Mouse (Mus musculus) kidney, adult 2 months (tissue): ENCODE results near the gene Lmo4. TPM values are rescaled to one million over a fixed set of nuclear protein-coding genes. Genes with fewer than 3 reads are reported as not detected.

ENCODE experiments used
- DNase-seq: peaks from one replicate; pipeline ENCODE4 v3.0.0; 2021
- H3K27ac ChIP-seq: fragments of 200-500 bp; 2 replicates; pipeline ENCODE4 v1.5.1; 2012; ENCODE audit warnings: low read depth, low read length, control low read depth, inconsistent platforms; ENCODE audit not compliant: insufficient read depth
- H3K27me3 ChIP-seq: fragments of 200-500 bp; replicated peaks from 2 replicates; pipeline ENCODE4 v1.6.1; 2012; ENCODE audit warnings: mild to moderate bottlenecking, moderate library complexity, low read length, inconsistent platforms; ENCODE audit not compliant: control insufficient read depth, insufficient read depth
- H3K36me3 ChIP-seq: fragments of 200-500 bp; 2 replicates; pipeline ENCODE4 v1.6.1; 2012; ENCODE audit warnings: mild to moderate bottlenecking, moderate library complexity, low read length, inconsistent platforms; ENCODE audit not compliant: control insufficient read depth, insufficient read depth
- H3K4me1 ChIP-seq: fragments of 200-500 bp; 2 replicates; pipeline ENCODE4 v1.6.1; 2011; ENCODE audit warnings: low read length; ENCODE audit not compliant: control insufficient read depth, insufficient read depth
- H3K4me3 ChIP-seq: fragments of 200-500 bp; 2 replicates; pipeline ENCODE4 v1.5.1; 2011; ENCODE audit warnings: mild to moderate bottlenecking, low read depth, low read length, control low read depth; ENCODE audit not compliant: insufficient read depth
- CTCF ChIP-seq: fragments of 200-500 bp; conservative IDR thresholded peaks from 2 replicates; pipeline ENCODE4 v1.5.1; 2011; ENCODE audit warnings: low read depth, mild to moderate bottlenecking, control low read depth, low read length, moderate library complexity, mixed read lengths; ENCODE audit not compliant: insufficient read depth, insufficient read length
- POLR2A ChIP-seq: fragments of 200-500 bp; IDR thresholded peaks from one replicate; pipeline ENCODE4 v1.6.1; 2011; ENCODE audit warnings: low read depth, low read length, control low read depth
- WGBS: fragments of 180-500 bp; shearing (Covaris S2); methylation state at CpG from one replicate; pipeline ENCODE4 v1.1.7; 2018; 5-methylcytosine and 5-hydroxymethylcytosine counted together
- polyA plus RNA-seq: library from polyadenylated mRNA; depleted of rRNA; stranded (reverse); fragments of >200 nt; gene quantifications from 2 replicates; pipeline ENCODE4 v1.2.3, GENCODE M21; 2012

Gene Lmo4
- polyA plus RNA-seq, 1 experiment: 108 TPM

DNA sequence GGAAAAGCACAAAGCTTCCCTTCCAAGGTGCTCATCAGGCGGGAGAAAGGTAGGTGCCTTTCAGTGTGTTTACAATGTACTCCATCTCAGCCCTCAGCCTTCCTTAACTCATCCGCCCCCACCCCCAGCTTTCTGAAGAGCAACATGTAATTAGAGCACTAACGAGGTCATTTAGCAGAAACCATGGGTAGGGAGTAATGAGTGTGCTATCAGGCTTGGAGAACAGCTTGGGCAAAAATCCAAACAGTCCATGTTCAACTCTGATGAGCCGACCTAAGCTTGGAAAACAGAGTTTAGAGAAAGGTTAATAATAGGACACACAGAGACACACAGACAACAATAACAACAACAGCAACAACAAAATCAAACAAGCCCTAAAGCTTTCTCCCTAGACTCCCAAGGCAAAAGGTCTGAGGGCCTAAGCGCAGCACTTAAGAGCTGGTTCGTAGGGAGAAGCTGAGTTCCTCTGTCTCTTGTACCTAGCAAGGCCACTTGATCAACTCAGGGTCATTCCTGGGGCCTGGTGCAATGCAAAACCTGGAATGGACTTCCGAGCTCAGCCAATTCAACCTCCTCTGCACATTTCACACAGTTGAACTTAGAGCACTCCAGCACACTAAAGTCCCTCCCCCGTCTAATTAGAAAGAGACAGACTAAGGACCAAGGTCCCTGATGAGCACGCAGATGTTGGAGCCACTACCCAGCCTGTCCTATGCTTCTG lies 40.2 kb downstream of the Lmo4 start:
- TF ChIP-seq POLR2A (no peak), CTCF (no peak)
- WGBS: 45% methylated on average over 9 of the region's 9 CpGs
- H3K36me3 ChIP-seq: no peaks in the 10 kb centered on the region
- DNase-seq: peak; percentile 85
- H3K27me3 ChIP-seq: no peaks in the 10 kb centered on the region
- no peak overlapping the region for H3K4me3 ChIP-seq
- peaks cover 15% of the 10 kb centered on the region for H3K4me1 ChIP-seq
- peak overlapping the region; percentile 90 for H3K27ac ChIP-seq

DNA sequence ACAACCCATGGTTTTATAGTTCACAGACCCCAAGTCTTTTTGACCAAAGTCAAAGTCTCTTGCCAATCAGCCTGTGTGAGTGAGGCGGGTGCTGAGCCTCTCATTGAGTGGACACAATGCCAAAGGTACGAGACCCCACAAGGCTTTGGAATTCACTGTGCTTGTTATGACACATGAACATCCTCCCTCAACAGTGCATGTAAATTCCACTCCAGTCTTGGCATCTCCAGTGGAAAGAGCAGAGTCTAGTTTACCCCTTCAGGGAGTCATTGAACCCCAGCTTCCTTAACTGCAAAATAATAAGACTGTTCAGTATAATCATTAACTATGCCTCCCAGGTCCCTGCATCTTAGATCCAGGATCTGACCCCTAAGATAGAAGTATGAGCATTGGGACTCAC lies 41.3 kb downstream of the Lmo4 start:
- no peak for TF ChIP-seq CTCF
- no peak for TF ChIP-seq POLR2A
- H3K4me3 ChIP-seq: no peak overlapping the region
- no peaks in the 10 kb centered on the region for H3K27me3 ChIP-seq
- WGBS: 54% methylated on average over 2 of the region's 2 CpGs
- peak; percentile 85 for DNase-seq
- H3K36me3 ChIP-seq: no peaks in the 10 kb centered on the region
- peaks cover 15% of the 10 kb centered on the region for H3K4me1 ChIP-seq
- no peak overlapping the region for H3K27ac ChIP-seq

DNA sequence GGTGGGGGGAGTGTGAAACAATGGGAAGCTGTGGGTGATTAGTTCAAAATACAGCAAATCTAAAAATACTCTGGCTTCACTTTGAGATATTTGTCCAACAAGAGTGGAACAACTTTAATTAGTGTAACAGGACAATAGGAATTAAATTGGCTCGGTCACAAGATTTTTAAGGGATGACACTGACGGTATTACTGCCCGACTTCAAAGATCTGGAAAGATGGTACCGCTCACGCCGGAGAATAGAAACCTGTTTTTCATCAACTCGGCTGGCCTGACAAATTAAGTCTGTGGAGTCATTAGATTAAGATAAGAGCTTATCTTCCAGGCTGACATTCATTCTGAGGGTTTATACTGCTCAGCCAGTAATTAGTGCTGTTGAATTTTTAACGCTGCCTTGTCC lies 42.9 kb downstream of the Lmo4 start:
- Histone ChIP-seq H3K27ac (no peak overlapping the region), H3K4me1 (peaks cover 15% of the 10 kb centered on the region), H3K4me3 (no peak overlapping the region), H3K27me3 (no peaks in the 10 kb centered on the region), H3K36me3 (no peaks in the 10 kb centered on the region)
- no peak for DNase-seq
- 69% methylated on average over 8 of the region's 8 CpGs for WGBS
- TF ChIP-seq CTCF (no peak), POLR2A (no peak)

DNA sequence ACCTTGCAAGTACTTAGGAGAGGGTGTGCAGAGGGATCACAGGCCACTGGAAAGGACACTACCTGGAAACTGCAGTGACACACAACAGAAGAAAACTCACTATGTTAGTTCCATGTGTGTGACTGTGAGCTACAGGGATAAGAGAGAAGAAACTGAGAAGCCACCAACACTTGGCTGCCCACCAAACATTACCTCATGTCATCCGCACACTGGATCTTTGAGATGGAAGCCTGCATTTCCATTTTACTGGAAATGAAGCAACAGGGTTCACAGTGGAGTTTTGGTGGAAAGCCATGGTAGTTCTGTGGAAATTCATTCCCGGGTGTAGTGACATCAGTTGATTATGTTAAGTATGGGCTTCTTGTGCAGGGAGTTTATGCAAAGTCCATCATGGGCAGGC lies 43.8 kb downstream of the Lmo4 start:
- TF ChIP-seq POLR2A (no peak), CTCF (no peak)
- DNase-seq: no peak
- H3K27me3 ChIP-seq: no peaks in the 10 kb centered on the region
- H3K4me3 ChIP-seq: no peak overlapping the region
- no peak overlapping the region for H3K27ac ChIP-seq
- peaks cover 15% of the 10 kb centered on the region for H3K4me1 ChIP-seq
- WGBS: 89% methylated on average over 2 of the region's 2 CpGs
- no peaks in the 10 kb centered on the region for H3K36me3 ChIP-seq

DNA sequence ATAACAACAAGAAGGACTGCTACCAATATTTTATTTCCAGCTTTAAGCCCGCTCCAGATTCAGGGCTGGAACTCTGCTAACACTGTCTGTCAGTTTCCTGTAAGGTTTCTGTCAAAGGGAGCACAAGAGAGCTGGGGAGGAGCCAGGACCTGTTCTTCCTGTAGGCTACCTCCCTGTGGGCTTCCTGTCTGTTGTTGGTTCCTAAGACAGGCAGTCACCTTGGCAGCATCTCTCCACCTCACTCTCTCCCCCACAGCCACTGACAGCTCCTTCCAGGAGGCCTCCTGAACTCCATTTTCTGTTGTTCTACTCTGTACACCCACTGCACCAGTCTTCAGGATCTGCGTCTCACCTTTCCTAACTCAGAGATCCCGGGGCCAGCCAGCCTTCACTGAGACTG lies 49.3 kb downstream of the Lmo4 start:
- Histone ChIP-seq H3K27ac (no peak overlapping the region), H3K27me3 (no peaks in the 10 kb centered on the region), H3K4me1 (no peaks in the 10 kb centered on the region), H3K4me3 (no peak overlapping the region), H3K36me3 (no peaks in the 10 kb centered on the region)
- TF ChIP-seq CTCF (no peak), POLR2A (no peak)
- no peak for DNase-seq
- 72% methylated on average over 3 of the region's 3 CpGs for WGBS

DNA sequence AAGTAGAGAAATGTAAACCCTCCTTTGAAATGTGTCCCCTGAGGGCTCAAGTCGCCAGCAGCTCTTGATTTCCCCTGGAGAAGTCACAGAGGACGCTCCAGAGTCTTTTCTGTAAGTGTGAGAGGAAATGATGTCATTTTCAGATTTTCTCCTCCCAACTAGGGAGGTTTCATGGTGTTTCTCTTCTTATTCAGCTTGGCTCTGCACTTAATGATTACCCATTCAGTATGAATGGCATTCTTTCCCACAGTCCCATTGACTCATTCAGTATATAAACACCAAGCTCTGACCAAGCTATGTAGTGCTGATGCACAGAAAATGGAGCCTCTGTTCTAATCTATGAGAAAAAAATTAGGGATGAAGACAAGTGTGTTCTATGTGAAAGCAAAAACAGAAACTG lies 51.6 kb downstream of the Lmo4 start:
- WGBS: 54% methylated on average over 2 of the region's 2 CpGs
- TF ChIP-seq POLR2A: no peak
- no peak for TF ChIP-seq CTCF
- H3K4me1 ChIP-seq: no peaks in the 10 kb centered on the region

DNA sequence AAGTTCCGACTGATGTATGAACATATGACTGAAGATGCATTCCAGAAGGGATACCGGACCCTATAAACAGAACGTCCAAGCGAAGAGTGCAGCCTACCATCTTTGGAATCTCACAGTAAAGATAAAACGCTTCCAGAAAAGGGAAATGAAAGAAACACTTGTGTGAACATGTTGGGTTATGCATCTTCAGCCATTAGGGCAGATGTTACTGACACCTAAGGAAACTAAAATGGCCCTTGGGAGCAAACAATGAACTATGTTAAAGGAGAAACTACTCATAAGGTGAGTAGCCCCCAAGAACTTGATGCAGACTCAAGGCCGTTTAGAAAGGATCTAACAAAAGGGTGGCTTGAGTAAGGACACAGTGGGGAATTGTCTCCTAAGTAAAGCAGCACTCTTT lies 54.0 kb downstream of the Lmo4 start:
- no peak overlapping the region for H3K27ac ChIP-seq
- H3K36me3 ChIP-seq: no peaks in the 10 kb centered on the region
- no peaks in the 10 kb centered on the region for H3K27me3 ChIP-seq
- H3K4me3 ChIP-seq: no peak overlapping the region
- H3K4me1 ChIP-seq: no peaks in the 10 kb centered on the region
- DNase-seq: no peak
- no peak for TF ChIP-seq POLR2A
- WGBS: 91% methylated on average over 6 of the region's 6 CpGs

More for the DNA sequence above, 51.6 kb downstream of the Lmo4 start:
- DNase-seq: no peak
- Histone ChIP-seq H3K36me3 (no peaks in the 10 kb centered on the region), H3K27ac (no peak overlapping the region), H3K27me3 (no peaks in the 10 kb centered on the region), H3K4me3 (no peak overlapping the region)

DNA sequence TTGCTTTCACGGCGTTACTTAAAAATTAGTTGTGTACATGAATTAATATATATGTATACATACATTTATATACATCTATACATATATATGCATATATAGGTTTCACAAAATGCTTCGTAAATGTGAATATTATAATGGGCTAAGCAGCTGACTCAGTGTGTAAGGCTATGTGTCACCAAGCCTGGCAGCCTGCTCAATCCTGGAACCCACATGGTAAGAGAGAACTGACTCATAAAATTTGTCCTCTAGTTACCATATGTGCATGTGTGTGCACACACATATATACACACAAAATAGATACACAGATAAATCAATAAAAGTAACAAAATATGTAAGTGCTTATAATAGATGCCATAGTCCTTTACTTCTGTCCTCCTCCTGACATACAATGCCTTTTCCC lies 56.8 kb downstream of the Lmo4 start:
- no peaks in the 10 kb centered on the region for H3K27me3 ChIP-seq
- DNase-seq: no peak
- no peak for TF ChIP-seq CTCF
- TF ChIP-seq POLR2A: no peak
- no peak overlapping the region for H3K27ac ChIP-seq
- H3K4me3 ChIP-seq: no peak overlapping the region
- H3K4me1 ChIP-seq: no peaks in the 10 kb centered on the region
- 93% methylated on average over 3 of the region's 3 CpGs for WGBS
- H3K36me3 ChIP-seq: no peaks in the 10 kb centered on the region
